Mouse (Mus musculus): ENCODE results near the gene Gm39566. TPM values are rescaled to one million over a fixed set of nuclear protein-coding genes. Genes with fewer than 3 reads are reported as not detected.

Gm39566 gene
- polyA plus RNA-seq, 1 experiment, result 0.02 TPM

GRCm38 (mm10) chr11:69810280-69810679 is 4.8 kb downstream of the Gm39566 start:
- no peak for DNase-seq
- no peaks in the 10 kb centered on the region for H3K4me1 ChIP-seq (ENCODE audit: control insufficient read depth, insufficient read depth, low read length)
- no peak overlapping the region for H3K27ac ChIP-seq (ENCODE audit: insufficient read depth, low read depth, low read length)
- H3K27me3 ChIP-seq (replicated peaks; ENCODE audit: control insufficient read depth, insufficient read depth, low read length), result no peaks in the 10 kb centered on the region
- TF ChIP-seq CTCF (conservative IDR thresholded peaks at IDR 0.05; ENCODE audit: insufficient read depth, insufficient read length, low read depth, low read length) (0 out of 2 replicates have a peak, but pooled peaks have one; percentile 10), POLR2A (IDR thresholded peaks at IDR 0.05; ENCODE audit: low read depth, low read length) (no peak)
- no peak overlapping the region for H3K4me3 ChIP-seq (ENCODE audit: insufficient read depth, low read depth, low read length)
- H3K36me3 ChIP-seq (ENCODE audit: control insufficient read depth, insufficient read depth, low read length), result no peaks in the 10 kb centered on the region

GRCm38 (mm10) chr11:69807641-69808040 is 7.5 kb downstream of the Gm39566 start:
- peaks cover 16% of the 10 kb centered on the region; the same call in 1 of the 2 replicates for H3K4me1 ChIP-seq (ENCODE audit: control insufficient read depth, insufficient read depth, low read length)
- TF ChIP-seq POLR2A (IDR thresholded peaks at IDR 0.05; ENCODE audit: low read depth, low read length), result no peak
- TF ChIP-seq CTCF (conservative IDR thresholded peaks at IDR 0.05; ENCODE audit: insufficient read depth, insufficient read length, low read depth, low read length), result no peak
- no peaks in the 10 kb centered on the region for H3K27me3 ChIP-seq (replicated peaks; ENCODE audit: control insufficient read depth, insufficient read depth, low read length)
- no peaks in the 10 kb centered on the region for H3K36me3 ChIP-seq (ENCODE audit: control insufficient read depth, insufficient read depth, low read length)
- no peak overlapping the region for H3K27ac ChIP-seq (ENCODE audit: insufficient read depth, low read depth, low read length)
- DNase-seq, result no peak
- H3K4me3 ChIP-seq (ENCODE audit: insufficient read depth, low read depth, low read length), result no peak overlapping the region
- 76% methylated on average over 2 of the region's 2 CpGs for WGBS

- 90% methylated on average over 4 of the region's 4 CpGs for WGBS
- no peak for DNase-seq
- TF ChIP-seq POLR2A (IDR thresholded peaks at IDR 0.05; ENCODE audit: low read depth, low read length) (no peak), CTCF (conservative IDR thresholded peaks at IDR 0.05; ENCODE audit: insufficient read depth, insufficient read length, low read depth, low read length) (0 out of 2 replicates have a peak, but pooled peaks have one; percentile 6)
Measured at GRCm38 (mm10) chr11:69806378-69806777, 8.7 kb downstream of the Gm39566 start.

GRCm38 (mm10) chr11:69804972-69805909 is 9.9 kb downstream of the Gm39566 start, which contains the start of gene Tmem102:
Tmem102 (minus strand) TSS chr11:69805624.
- Histone ChIP-seq H3K4me1 (ENCODE audit: control insufficient read depth, insufficient read depth, low read length) (peaks cover 20% of the 10 kb centered on the region), H3K36me3 (ENCODE audit: control insufficient read depth, insufficient read depth, low read length) (no peaks in the 10 kb centered on the region), H3K4me3 (ENCODE audit: insufficient read depth, low read depth, low read length) (peak within 1 kb of the TSS; percentile 45), H3K27ac (ENCODE audit: insufficient read depth, low read depth, low read length) (0 out of 2 replicates have a peak within 1 kb of the TSS, but pooled peaks have one; percentile 18), H3K27me3 (replicated peaks; ENCODE audit: control insufficient read depth, insufficient read depth, low read length) (no peaks in the 10 kb centered on the region; the same call in 1 of the 2 replicates)
- TF ChIP-seq POLR2A (IDR thresholded peaks at IDR 0.05; ENCODE audit: low read depth, low read length) (no peak), CTCF (conservative IDR thresholded peaks at IDR 0.05; ENCODE audit: insufficient read depth, insufficient read length, low read depth, low read length) (no peak)
- DNase-seq, result peak; percentile 93
- 12% methylated on average over 29 of the region's 29 CpGs for WGBS

More at GRCm38 (mm10) chr11:69806378-69806777, 8.7 kb downstream of the Gm39566 start:
- Histone ChIP-seq H3K4me1 (ENCODE audit: control insufficient read depth, insufficient read depth, low read length) (peaks cover 16% of the 10 kb centered on the region; the same call in 1 of the 2 replicates), H3K27ac (ENCODE audit: insufficient read depth, low read depth, low read length) (no peak overlapping the region), H3K4me3 (ENCODE audit: insufficient read depth, low read depth, low read length) (no peak overlapping the region), H3K36me3 (ENCODE audit: control insufficient read depth, insufficient read depth, low read length) (no peaks in the 10 kb centered on the region), H3K27me3 (replicated peaks; ENCODE audit: control insufficient read depth, insufficient read depth, low read length) (no peaks in the 10 kb centered on the region; the same call in 1 of the 2 replicates)

GRCm38 (mm10) chr11:69804652-69804940 is 10.5 kb downstream of the Gm39566 start:
- Histone ChIP-seq H3K27ac (ENCODE audit: insufficient read depth, low read depth, low read length) (0 out of 2 replicates have a peak overlapping the region, but pooled peaks have one; percentile 17), H3K36me3 (ENCODE audit: control insufficient read depth, insufficient read depth, low read length) (no peaks in the 10 kb centered on the region), H3K4me3 (ENCODE audit: insufficient read depth, low read depth, low read length) (peak overlapping the region; percentile 45), H3K4me1 (ENCODE audit: control insufficient read depth, insufficient read depth, low read length) (peaks cover 20% of the 10 kb centered on the region), H3K27me3 (replicated peaks; ENCODE audit: control insufficient read depth, insufficient read depth, low read length) (no peaks in the 10 kb centered on the region; the same call in 1 of the 2 replicates)
- TF ChIP-seq CTCF (conservative IDR thresholded peaks at IDR 0.05; ENCODE audit: insufficient read depth, insufficient read length, low read depth, low read length) (no peak), POLR2A (IDR thresholded peaks at IDR 0.05; ENCODE audit: low read depth, low read length) (no peak)
- WGBS, result 11% methylated on average over 12 of the region's 12 CpGs
- DNase-seq, result peak; percentile 67

- WGBS, result 2% methylated on average over 60 of the region's 60 CpGs
- peak; percentile 90 for DNase-seq
Measured at GRCm38 (mm10) chr11:69803786-69804651, 11.1 kb downstream of the Gm39566 start.

More at GRCm38 (mm10) chr11:69803786-69804651, 11.1 kb downstream of the Gm39566 start:
- no peak for TF ChIP-seq POLR2A (IDR thresholded peaks at IDR 0.05; ENCODE audit: low read depth, low read length)
- TF ChIP-seq CTCF (conservative IDR thresholded peaks at IDR 0.05; ENCODE audit: insufficient read depth, insufficient read length, low read depth, low read length), result peak; percentile 57
- no peaks in the 10 kb centered on the region for H3K36me3 ChIP-seq (ENCODE audit: control insufficient read depth, insufficient read depth, low read length)
- H3K27ac ChIP-seq (ENCODE audit: insufficient read depth, low read depth, low read length), result peak overlapping the region; percentile 18; the same call in 1 of the 2 replicates
- H3K4me3 ChIP-seq (ENCODE audit: insufficient read depth, low read depth, low read length), result peak overlapping the region; percentile 45
- H3K4me1 ChIP-seq (ENCODE audit: control insufficient read depth, insufficient read depth, low read length), result peaks cover 20% of the 10 kb centered on the region
- no peaks in the 10 kb centered on the region; the same call in 1 of the 2 replicates for H3K27me3 ChIP-seq (replicated peaks; ENCODE audit: control insufficient read depth, insufficient read depth, low read length)
